Mouse (Mus musculus): ENCODE measurements at regions not wholly inside any gene's neighbourhood (a gene's known extent, or its start where the extent isn't known, plus 50 kb on each side); places are given as distances from the start of the nearest gene placed in this dataset.

- Histone ChIP-seq H3K4me2 (replicated peaks; ENCODE audit: low read depth, low read length) (no peak overlapping the region), H3K9me3 (ENCODE audit: control insufficient read depth, low read length) (no peaks in the 10 kb centered on the region), H3K36me3 (ENCODE audit: control insufficient read depth, insufficient read depth, low read length) (no peaks in the 10 kb centered on the region), H3K9ac (ENCODE audit: low read depth, low read length) (no peak overlapping the region), H3K27ac (ENCODE audit: low read depth, low read length) (no peak overlapping the region), H3K4me1 (replicated peaks; ENCODE audit: control insufficient read depth, insufficient read depth, low read length) (no peaks in the 10 kb centered on the region), H3K27me3 (ENCODE audit: control insufficient read depth, insufficient read depth, low read length) (no peaks in the 10 kb centered on the region), H3K4me3 (ENCODE audit: low read depth, low read length) (no peak overlapping the region)
- WGBS: 70% methylated on average over 3 of the region's 3 CpGs
- no peak for DNase-seq (ENCODE audit: low spot score)
- ATAC-seq (ENCODE audit: low FRiP score): no peak
Measured at GRCm38 (mm10) chr5:99165807-99166360, 128.7 kb upstream of the Prkg2 start.

- DNase-seq (ENCODE audit: low spot score) (peak; percentile 75), ATAC-seq (ENCODE audit: low FRiP score) (no peak)
- H3K9me3 ChIP-seq (ENCODE audit: control insufficient read depth, low read length): no peaks in the 10 kb centered on the region
- no peaks in the 10 kb centered on the region for H3K27me3 ChIP-seq (ENCODE audit: control insufficient read depth, insufficient read depth, low read length)
- 25% methylated on average over 1 of the region's 1 CpGs for WGBS
- H3K4me1 ChIP-seq (replicated peaks; ENCODE audit: control insufficient read depth, insufficient read depth, low read length): no peaks in the 10 kb centered on the region
- H3K9ac ChIP-seq (ENCODE audit: low read depth, low read length): no peak overlapping the region
- no peaks in the 10 kb centered on the region for H3K36me3 ChIP-seq (ENCODE audit: control insufficient read depth, insufficient read depth, low read length)
- H3K4me3 ChIP-seq (ENCODE audit: low read depth, low read length): no peak overlapping the region
- no peak overlapping the region for H3K27ac ChIP-seq (ENCODE audit: low read depth, low read length)
- no peak overlapping the region for H3K4me2 ChIP-seq (replicated peaks; ENCODE audit: low read depth, low read length)
Measured at GRCm38 (mm10) chr5:99157973-99158372, 120.8 kb upstream of the Prkg2 start.

GRCm38 (mm10) chr5:99153269-99153850, 116.2 kb upstream of the Prkg2 start:
- Histone ChIP-seq H3K9ac (ENCODE audit: low read depth, low read length) (no peak overlapping the region), H3K4me2 (replicated peaks; ENCODE audit: low read depth, low read length) (no peak overlapping the region), H3K36me3 (ENCODE audit: control insufficient read depth, insufficient read depth, low read length) (no peaks in the 10 kb centered on the region), H3K27me3 (ENCODE audit: control insufficient read depth, insufficient read depth, low read length) (no peaks in the 10 kb centered on the region), H3K4me3 (ENCODE audit: low read depth, low read length) (no peak overlapping the region), H3K9me3 (ENCODE audit: control insufficient read depth, low read length) (no peaks in the 10 kb centered on the region), H3K27ac (ENCODE audit: low read depth, low read length) (no peak overlapping the region), H3K4me1 (replicated peaks; ENCODE audit: control insufficient read depth, insufficient read depth, low read length) (no peaks in the 10 kb centered on the region)
- DNase-seq (ENCODE audit: low spot score) (no peak), ATAC-seq (ENCODE audit: low FRiP score) (no peak)
- WGBS: 72% methylated on average over 2 of the region's 2 CpGs

GRCm38 (mm10) chr5:99152299-99152698, 115.1 kb upstream of the Prkg2 start:
- Histone ChIP-seq H3K27me3 (ENCODE audit: control insufficient read depth, insufficient read depth, low read length) (no peaks in the 10 kb centered on the region), H3K4me2 (replicated peaks; ENCODE audit: low read depth, low read length) (no peak overlapping the region), H3K9ac (ENCODE audit: low read depth, low read length) (no peak overlapping the region), H3K9me3 (ENCODE audit: control insufficient read depth, low read length) (no peaks in the 10 kb centered on the region), H3K36me3 (ENCODE audit: control insufficient read depth, insufficient read depth, low read length) (no peaks in the 10 kb centered on the region), H3K4me1 (replicated peaks; ENCODE audit: control insufficient read depth, insufficient read depth, low read length) (no peaks in the 10 kb centered on the region), H3K27ac (ENCODE audit: low read depth, low read length) (no peak overlapping the region), H3K4me3 (ENCODE audit: low read depth, low read length) (no peak overlapping the region)
- DNase-seq (ENCODE audit: low spot score) (no peak), ATAC-seq (ENCODE audit: low FRiP score) (no peak)
- 92% methylated on average over 4 of the region's 4 CpGs for WGBS

- no peak overlapping the region for H3K4me3 ChIP-seq (ENCODE audit: low read depth, low read length)
- no peaks in the 10 kb centered on the region for H3K36me3 ChIP-seq (ENCODE audit: control insufficient read depth, insufficient read depth, low read length)
- no peaks in the 10 kb centered on the region for H3K9me3 ChIP-seq (ENCODE audit: control insufficient read depth, low read length)
- DNase-seq (ENCODE audit: low spot score): no peak
- no peaks in the 10 kb centered on the region for H3K4me1 ChIP-seq (replicated peaks; ENCODE audit: control insufficient read depth, insufficient read depth, low read length)
- no peak overlapping the region for H3K27ac ChIP-seq (ENCODE audit: low read depth, low read length)
- H3K9ac ChIP-seq (ENCODE audit: low read depth, low read length): no peak overlapping the region
- H3K4me2 ChIP-seq (replicated peaks; ENCODE audit: low read depth, low read length): no peak overlapping the region
- ATAC-seq (ENCODE audit: low FRiP score): no peak
- H3K27me3 ChIP-seq (ENCODE audit: control insufficient read depth, insufficient read depth, low read length): no peaks in the 10 kb centered on the region
- WGBS: 25% methylated on average over 1 of the region's 1 CpGs
Measured at GRCm38 (mm10) chr5:99149904-99150303, 112.8 kb upstream of the Prkg2 start.

GRCm38 (mm10) chr5:99132670-99133069, 95.5 kb upstream of the Prkg2 start:
- Histone ChIP-seq H3K4me1 (replicated peaks; ENCODE audit: control insufficient read depth, insufficient read depth, low read length) (no peaks in the 10 kb centered on the region; the same call in 1 of the 2 replicates), H3K4me2 (replicated peaks; ENCODE audit: low read depth, low read length) (no peak overlapping the region), H3K36me3 (ENCODE audit: control insufficient read depth, insufficient read depth, low read length) (no peaks in the 10 kb centered on the region), H3K9ac (ENCODE audit: low read depth, low read length) (no peak overlapping the region), H3K9me3 (ENCODE audit: control insufficient read depth, low read length) (no peaks in the 10 kb centered on the region), H3K27ac (ENCODE audit: low read depth, low read length) (no peak overlapping the region), H3K4me3 (ENCODE audit: low read depth, low read length) (no peak overlapping the region), H3K27me3 (ENCODE audit: control insufficient read depth, insufficient read depth, low read length) (no peaks in the 10 kb centered on the region)
- ATAC-seq (ENCODE audit: low FRiP score) (no peak), DNase-seq (ENCODE audit: low spot score) (no peak)
- WGBS: 72% methylated on average over 2 of the region's 2 CpGs

- no peak overlapping the region for H3K27ac ChIP-seq (ENCODE audit: low read depth, low read length)
- H3K9ac ChIP-seq (ENCODE audit: low read depth, low read length): no peak overlapping the region
- H3K4me2 ChIP-seq (replicated peaks; ENCODE audit: low read depth, low read length): no peak overlapping the region
- no peak for ATAC-seq (ENCODE audit: low FRiP score)
- H3K27me3 ChIP-seq (ENCODE audit: control insufficient read depth, insufficient read depth, low read length): no peaks in the 10 kb centered on the region
- H3K4me3 ChIP-seq (ENCODE audit: low read depth, low read length): no peak overlapping the region
- WGBS: 61% methylated on average over 6 of the region's 6 CpGs
- H3K36me3 ChIP-seq (ENCODE audit: control insufficient read depth, insufficient read depth, low read length): no peaks in the 10 kb centered on the region
- no peak for DNase-seq (ENCODE audit: low spot score)
- H3K9me3 ChIP-seq (ENCODE audit: control insufficient read depth, low read length): no peaks in the 10 kb centered on the region
- H3K4me1 ChIP-seq (replicated peaks; ENCODE audit: control insufficient read depth, insufficient read depth, low read length): no peaks in the 10 kb centered on the region; the same call in 1 of the 2 replicates
Measured at GRCm38 (mm10) chr5:99128628-99129027, 91.5 kb upstream of the Prkg2 start.

- no peak for ATAC-seq (ENCODE audit: low FRiP score)
Measured at GRCm38 (mm10) chr5:99125418-99125817, 88.3 kb upstream of the Prkg2 start.

GRCm38 (mm10) chr5:99111755-99112154, 74.6 kb upstream of the Prkg2 start:
- Histone ChIP-seq H3K27me3 (ENCODE audit: control insufficient read depth, insufficient read depth, low read length) (no peaks in the 10 kb centered on the region), H3K4me2 (replicated peaks; ENCODE audit: low read depth, low read length) (no peak overlapping the region), H3K4me3 (ENCODE audit: low read depth, low read length) (no peak overlapping the region), H3K9me3 (ENCODE audit: control insufficient read depth, low read length) (no peaks in the 10 kb centered on the region), H3K4me1 (replicated peaks; ENCODE audit: control insufficient read depth, insufficient read depth, low read length) (no peaks in the 10 kb centered on the region), H3K36me3 (ENCODE audit: control insufficient read depth, insufficient read depth, low read length) (no peaks in the 10 kb centered on the region), H3K9ac (ENCODE audit: low read depth, low read length) (no peak overlapping the region), H3K27ac (ENCODE audit: low read depth, low read length) (no peak overlapping the region)
- ATAC-seq (ENCODE audit: low FRiP score) (no peak), DNase-seq (ENCODE audit: low spot score) (no peak)
- 81% methylated on average over 4 of the region's 4 CpGs for WGBS

More at GRCm38 (mm10) chr5:99125418-99125817, 88.3 kb upstream of the Prkg2 start:
- H3K27me3 ChIP-seq (ENCODE audit: control insufficient read depth, insufficient read depth, low read length): no peaks in the 10 kb centered on the region
- H3K9me3 ChIP-seq (ENCODE audit: control insufficient read depth, low read length): no peaks in the 10 kb centered on the region
- no peak overlapping the region for H3K4me2 ChIP-seq (replicated peaks; ENCODE audit: low read depth, low read length)
- no peak for DNase-seq (ENCODE audit: low spot score)
- H3K36me3 ChIP-seq (ENCODE audit: control insufficient read depth, insufficient read depth, low read length): no peaks in the 10 kb centered on the region
- H3K4me1 ChIP-seq (replicated peaks; ENCODE audit: control insufficient read depth, insufficient read depth, low read length): no peaks in the 10 kb centered on the region; the same call in 1 of the 2 replicates
- no peak overlapping the region for H3K27ac ChIP-seq (ENCODE audit: low read depth, low read length)
- H3K9ac ChIP-seq (ENCODE audit: low read depth, low read length): no peak overlapping the region
- H3K4me3 ChIP-seq (ENCODE audit: low read depth, low read length): no peak overlapping the region
- 88% methylated on average over 3 of the region's 3 CpGs for WGBS
